Comparison of ENCODE assay signal across 34 mouse cellular contexts in genomic region chr8:118389456-118389855, GRCm38 (mm10).
"Had no signal": no experiment of that assay in that cellular context is flagged by ENCODE, and none has a peak within 500 bp of the region (broad histone marks: within the 10 kb centered on the region; RNA-seq: fewer than 3 reads in every experiment).

No protein-coding gene starts in this region.

- H3K4me3 ChIP-seq: heart, embryonic 10.5 days; heart, embryonic 12.5 days; heart, embryonic 13.5 days; heart, embryonic 15.5 days; hindbrain, embryonic 10.5 days; hindbrain, embryonic 12.5 days; hindbrain, embryonic 13.5 days; hindbrain, embryonic 15.5 days; intestine, embryonic 15.5 days; kidney, embryonic 15.5 days; layer of hippocampus, adult 2 months had no signal

- ATAC-seq: hindbrain, embryonic 16.5 days; hindbrain, postnatal 0 days; inflammation-experienced regulatory T-cells, adult 6 months; intestine, embryonic 15.5 days; intestine, embryonic 16.5 days; intestine, postnatal 0 days had no signal

- DNase-seq: heart, postnatal 10 days; heart, postnatal 14 days; heart, postnatal 36 days; heart, postnatal 4 days; kidney, adult 11 months; kidney, adult 18-20 months; kidney, adult 2 months; kidney, adult 8-10 months; kidney, adult 9 months; kidney, postnatal 10 days; kidney, postnatal 14 days; kidney, postnatal 25 days; kidney, postnatal 36 days; kidney, postnatal 4 days; layer of hippocampus, adult 9-11 months; layer of hippocampus, postnatal 36 days had no signal

- H3K27me3 ChIP-seq: heart, embryonic 12.5 days; heart, embryonic 13.5 days; heart, embryonic 15.5 days; hindbrain, embryonic 12.5 days; hindbrain, embryonic 13.5 days; hindbrain, embryonic 15.5 days; intestine, embryonic 15.5 days; kidney, embryonic 15.5 days had no signal

- H3K36me3 ChIP-seq: heart, embryonic 10.5 days; heart, embryonic 13.5 days; heart, embryonic 15.5 days; hindbrain, embryonic 10.5 days; hindbrain, embryonic 12.5 days; hindbrain, embryonic 13.5 days; hindbrain, embryonic 15.5 days; intestine, embryonic 15.5 days; kidney, embryonic 15.5 days had no signal

- H3K4me2 ChIP-seq: heart, embryonic 11.5 days; heart, embryonic 12.5 days; heart, embryonic 13.5 days; heart, embryonic 15.5 days; hindbrain, embryonic 12.5 days; hindbrain, embryonic 13.5 days; hindbrain, embryonic 14.5 days; hindbrain, embryonic 15.5 days; intestine, embryonic 15.5 days; kidney, embryonic 15.5 days had no signal
